Mouse (Mus musculus) MN1 (cell line): ENCODE measurements at regions not wholly inside any gene's neighbourhood (a gene's known extent, or its start where the extent isn't known, plus 50 kb on each side); places are given as distances from the start of the nearest gene placed in this dataset.

Experiments
- DNase-seq: peaks from one replicate; pipeline ENCODE4 v3.0.0-alpha.2; 2016; ENCODE audit warnings: low spot score

GRCm38 (mm10) chr6:109533526-109533925, 705.1 kb downstream of the Edem1 start:
- no peak for DNase-seq

GRCm38 (mm10) chr6:109542980-109543976, 714.8 kb downstream of the Edem1 start:
- DNase-seq = peak; percentile 54

- no peak for DNase-seq
Observed at GRCm38 (mm10) chr6:109552316-109552715, 723.9 kb downstream of the Edem1 start.
